Mouse (Mus musculus) liver, postnatal 0 days (tissue): ENCODE results near the gene AU040320. TPM values are rescaled to one million over a fixed set of nuclear protein-coding genes. Genes with fewer than 3 reads are reported as not detected.

Source experiments
- ATAC-seq: fragments of 200-750 bp; cut with Nextera tagmentation; 2 replicates; pipeline ENCODE4 v1.8.0; 2017; ENCODE audit warnings: mild to moderate bottlenecking, moderate library complexity
- DNase-seq: peaks from one replicate; pipeline ENCODE4 v3.0.0-alpha.2; 2016
- H3K27ac ChIP-seq: fragments of 300-500 bp; sonication (generic); 2 replicates; pipeline ENCODE4 v1.5.1; 2014; ENCODE audit warnings: antibody characterized with exemption, moderate library complexity, mild to moderate bottlenecking, low read depth
- H3K27me3 ChIP-seq: fragments of 300-500 bp; sonication (generic); 2 replicates; pipeline ENCODE4 v1.6.1; 2014; ENCODE audit warnings: low read length, control low read depth, mixed read lengths; ENCODE audit not compliant: insufficient read depth
- H3K36me3 ChIP-seq: fragments of 300-500 bp; sonication (generic); replicated peaks from 2 replicates; pipeline ENCODE4 v1.6.1; 2014; ENCODE audit warnings: mild to moderate bottlenecking, control low read depth, low read length, moderate library complexity, mixed read lengths; ENCODE audit not compliant: insufficient read depth
- H3K4me1 ChIP-seq: fragments of 300-500 bp; sonication (generic); 2 replicates; pipeline ENCODE4 v1.6.1; 2014; ENCODE audit warnings: antibody characterized with exemption, mild to moderate bottlenecking, control low read depth; ENCODE audit not compliant: insufficient read depth
- H3K4me2 ChIP-seq: fragments of 300-500 bp; sonication (generic); 2 replicates; pipeline ENCODE4 v1.6.1; 2014; ENCODE audit warnings: low read depth, mild to moderate bottlenecking, low read length, moderate library complexity, mixed read lengths
- H3K4me3 ChIP-seq: fragments of 300-500 bp; sonication (generic); 2 replicates; pipeline ENCODE4 v1.5.1; 2014; ENCODE audit warnings: low read depth, low read length
- H3K9ac ChIP-seq: fragments of 300-500 bp; sonication (generic); replicated peaks from 2 replicates; pipeline ENCODE4 v1.6.1; 2014; ENCODE audit warnings: mild to moderate bottlenecking, moderate library complexity
- H3K9me3 ChIP-seq: fragments of 300-500 bp; sonication (generic); 2 replicates; pipeline ENCODE4 v1.6.1; 2016; ENCODE audit warnings: mild to moderate bottlenecking, control low read depth, low read length, mixed read lengths
- CTCF ChIP-seq: sonication (generic); IDR thresholded peaks from 2 replicates; pipeline ENCODE4 v1.5.1; 2016; ENCODE audit warnings: antibody characterized with exemption, low read depth
- EP300 ChIP-seq: IDR thresholded peaks from 2 replicates; pipeline ENCODE4 v1.6.1; 2016; ENCODE audit warnings: antibody characterized with exemption, low read depth, mild to moderate bottlenecking
- WGBS: fragments of 180-500 bp; shearing (Covaris S2); extraction: QIAGEN DNeasy Blood & Tissue Kit; methylation state at CpG from one replicate; pipeline ENCODE4 v1.1.7; 2014; ENCODE audit not compliant: insufficient replicate concordance; 5-methylcytosine and 5-hydroxymethylcytosine counted together
- polyA plus RNA-seq: library from polyadenylated mRNA; unstranded; fragments of >200 nt; fragmentation: Nextera tagmentation; extraction: Ambion mirVana; gene quantifications from 2 replicates; pipeline ENCODE4 v1.2.1, GENCODE M21; 2015

Gene AU040320
- polyA plus RNA-seq, 1 experiment from 2014 or later, result 9.5 TPM

- no peak for TF ChIP-seq CTCF
- no peak for TF ChIP-seq EP300
- no peaks in the 10 kb centered on the region for H3K27me3 ChIP-seq
- no peak overlapping the region for H3K4me2 ChIP-seq
- H3K9ac ChIP-seq, result no peak overlapping the region
- DNase-seq (no peak), ATAC-seq (peak; percentile 35; the same call in 1 of the 2 replicates)
- H3K27ac ChIP-seq, result no peak overlapping the region
- H3K4me3 ChIP-seq, result no peak overlapping the region
- WGBS, result 81% methylated on average over 9 of the region's 9 CpGs
- H3K36me3 ChIP-seq, result peaks cover 14% of the 10 kb centered on the region; the same call in 1 of the 2 replicates
- no peaks in the 10 kb centered on the region for H3K9me3 ChIP-seq
- H3K4me1 ChIP-seq, result no peaks in the 10 kb centered on the region
These were observed 69.8 kb downstream of the AU040320 start for GRCm38 (mm10) chr4:126822891-126823882.

- DNase-seq (no peak), ATAC-seq (no peak)
- WGBS, result 84% methylated on average over 5 of the region's 5 CpGs
- Histone ChIP-seq H3K4me3 (no peak overlapping the region), H3K9ac (no peak overlapping the region), H3K27me3 (no peaks in the 10 kb centered on the region), H3K4me1 (no peaks in the 10 kb centered on the region), H3K4me2 (no peak overlapping the region), H3K9me3 (no peaks in the 10 kb centered on the region), H3K27ac (no peak overlapping the region), H3K36me3 (peaks cover 14% of the 10 kb centered on the region; the same call in 1 of the 2 replicates)
- TF ChIP-seq CTCF (no peak), EP300 (no peak)
These were observed 70.6 kb downstream of the AU040320 start for GRCm38 (mm10) chr4:126823917-126824316.

DNA sequence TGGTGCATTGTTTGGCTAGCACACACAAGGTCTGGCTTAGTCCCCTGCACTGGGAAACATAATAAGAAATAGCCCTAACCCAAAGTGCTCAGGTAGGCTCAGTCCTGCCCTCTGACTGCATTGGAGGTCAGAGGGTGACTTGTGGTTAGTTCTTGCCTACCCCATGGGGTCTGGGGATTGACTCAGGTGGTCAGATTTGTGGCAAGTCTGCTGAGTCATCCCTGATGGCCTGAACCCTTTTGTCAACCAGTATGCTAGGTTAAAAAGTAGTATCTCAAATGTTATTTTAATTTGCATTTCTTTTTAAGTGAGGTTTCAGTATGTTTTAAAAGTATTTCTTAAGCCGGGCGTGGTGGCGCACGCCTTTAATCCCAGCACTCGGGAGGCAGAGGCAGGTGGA, 77.8 kb downstream of the AU040320 start:
- no peak for TF ChIP-seq EP300
- TF ChIP-seq CTCF, result no peak
- Histone ChIP-seq H3K9me3 (no peaks in the 10 kb centered on the region), H3K4me2 (no peak overlapping the region), H3K4me3 (no peak overlapping the region), H3K27me3 (no peaks in the 10 kb centered on the region), H3K36me3 (peaks cover 37% of the 10 kb centered on the region), H3K9ac (no peak overlapping the region), H3K27ac (no peak overlapping the region), H3K4me1 (no peaks in the 10 kb centered on the region)
- ATAC-seq (no peak), DNase-seq (no peak)
- WGBS, result 94% methylated on average over 5 of the region's 5 CpGs

- H3K36me3 ChIP-seq, result peaks cover 49% of the 10 kb centered on the region
- no peak overlapping the region for H3K4me3 ChIP-seq
- TF ChIP-seq CTCF (no peak), EP300 (no peak)
- no peak overlapping the region for H3K4me2 ChIP-seq
- no peaks in the 10 kb centered on the region for H3K27me3 ChIP-seq
- H3K4me1 ChIP-seq, result no peaks in the 10 kb centered on the region
- no peak overlapping the region for H3K27ac ChIP-seq
- DNase-seq (no peak), ATAC-seq (no peak)
- H3K9ac ChIP-seq, result no peak overlapping the region
- 84% methylated on average over 7 of the region's 7 CpGs for WGBS
- H3K9me3 ChIP-seq, result no peaks in the 10 kb centered on the region
These were observed 85.5 kb downstream of the AU040320 start for GRCm38 (mm10) chr4:126838799-126839198.

DNA sequence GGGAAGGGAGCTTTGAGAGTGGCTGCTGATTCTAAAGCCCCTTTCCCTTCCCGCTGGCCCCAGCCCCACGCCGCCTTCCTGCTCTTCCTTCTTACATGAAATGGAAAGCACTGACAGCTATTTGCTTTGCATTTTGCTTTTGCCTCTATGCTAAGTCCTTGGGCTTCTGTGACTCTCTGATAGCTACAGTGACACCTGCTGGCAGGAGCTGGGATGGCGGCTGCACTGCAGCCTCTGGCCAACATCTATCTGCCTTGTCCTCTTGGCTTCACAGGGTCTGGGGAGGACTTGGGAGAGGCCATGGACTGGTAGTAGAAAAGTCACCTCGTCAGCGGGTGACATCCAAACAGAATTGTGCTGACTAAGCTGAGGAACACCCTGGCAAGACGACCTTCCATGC, 86.5 kb downstream of the AU040320 start:
- DNase-seq, result peak; percentile 85
- no peak for ATAC-seq
- H3K4me1 ChIP-seq, result no peaks in the 10 kb centered on the region
- H3K27ac ChIP-seq, result no peak overlapping the region
- H3K27me3 ChIP-seq, result no peaks in the 10 kb centered on the region
- H3K4me3 ChIP-seq, result no peak overlapping the region
- WGBS, result 20% methylated on average over 7 of the region's 7 CpGs
- H3K9me3 ChIP-seq, result no peaks in the 10 kb centered on the region
- TF ChIP-seq CTCF (peak; percentile 90), EP300 (no peak)
- no peak overlapping the region for H3K9ac ChIP-seq
- peaks cover 39% of the 10 kb centered on the region for H3K36me3 ChIP-seq
- H3K4me2 ChIP-seq, result no peak overlapping the region

DNA sequence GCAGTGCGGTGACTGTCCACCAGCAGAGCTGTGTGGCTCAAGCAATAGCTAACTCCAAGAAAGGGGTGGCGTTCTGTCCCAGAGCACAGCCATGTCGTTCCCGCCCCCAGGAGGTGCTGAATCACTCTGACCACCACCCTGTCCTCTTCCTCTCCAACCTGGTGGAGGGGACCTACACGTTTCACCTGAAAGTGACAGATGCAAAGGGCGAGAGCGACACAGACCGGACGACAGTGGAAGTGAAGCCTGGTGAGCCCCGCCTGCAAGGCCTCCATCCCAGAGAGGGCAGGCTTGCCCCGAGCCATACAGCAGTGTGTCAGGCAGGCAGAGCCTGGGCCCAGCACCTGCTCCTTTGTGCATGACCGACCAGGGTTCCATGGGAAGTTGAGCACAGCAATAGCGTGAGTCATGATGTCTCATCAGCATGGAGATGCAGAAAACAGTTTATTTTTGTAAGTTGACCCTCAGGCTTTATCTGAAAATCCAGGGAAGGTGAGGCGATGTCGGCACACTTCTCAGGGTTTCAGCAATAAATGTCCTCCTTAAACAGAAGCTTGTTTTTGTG, 87.7 kb downstream of the AU040320 start:
- ATAC-seq, result no peak
- H3K9ac ChIP-seq, result no peak overlapping the region
- no peak overlapping the region for H3K27ac ChIP-seq
- 88% methylated on average over 15 of the region's 15 CpGs for WGBS
- no peaks in the 10 kb centered on the region for H3K4me1 ChIP-seq
- no peak for TF ChIP-seq EP300
- TF ChIP-seq CTCF, result no peak
- no peaks in the 10 kb centered on the region for H3K27me3 ChIP-seq
- DNase-seq, result no peak
- no peaks in the 10 kb centered on the region for H3K9me3 ChIP-seq
- H3K4me2 ChIP-seq, result no peak overlapping the region
- no peak overlapping the region for H3K4me3 ChIP-seq
- peaks cover 30% of the 10 kb centered on the region for H3K36me3 ChIP-seq
